Mouse (Mus musculus): ENCODE results near the gene Elobl. TPM values are rescaled to one million over a fixed set of nuclear protein-coding genes. Genes with fewer than 3 reads are reported as not detected.

The Elobl gene
- not detected in 2 replicates for polyA plus RNA-seq (2012; ENCODE audit: low replicate concordance)

DNA sequence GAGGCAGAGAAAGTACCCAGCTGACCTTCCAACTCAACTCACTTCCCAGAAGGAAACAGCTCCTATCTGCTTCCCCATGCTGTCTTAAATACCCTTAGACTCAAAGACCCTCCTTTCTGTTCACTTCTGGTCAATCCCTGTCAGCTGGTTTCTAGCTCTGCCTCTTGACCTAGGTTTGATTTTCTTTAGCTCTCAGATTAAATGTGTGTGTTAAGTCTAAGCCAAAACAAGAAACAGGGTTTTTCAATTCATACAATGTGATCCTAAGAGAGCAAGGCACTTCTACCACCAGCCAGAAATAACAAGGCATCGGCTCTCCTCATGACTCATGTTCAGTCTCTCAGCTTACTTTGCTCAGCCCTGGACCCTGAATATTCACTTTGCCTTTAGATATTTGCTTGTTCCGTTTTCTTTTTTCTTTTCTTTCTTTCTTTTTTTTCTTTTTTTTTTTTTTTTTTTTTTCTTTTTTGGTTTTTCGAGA, at the start of gene Elobl:
Gene Elobl (minus strand): TSS at position 51 of the 481 bp plus-strand sequence.

DNA sequence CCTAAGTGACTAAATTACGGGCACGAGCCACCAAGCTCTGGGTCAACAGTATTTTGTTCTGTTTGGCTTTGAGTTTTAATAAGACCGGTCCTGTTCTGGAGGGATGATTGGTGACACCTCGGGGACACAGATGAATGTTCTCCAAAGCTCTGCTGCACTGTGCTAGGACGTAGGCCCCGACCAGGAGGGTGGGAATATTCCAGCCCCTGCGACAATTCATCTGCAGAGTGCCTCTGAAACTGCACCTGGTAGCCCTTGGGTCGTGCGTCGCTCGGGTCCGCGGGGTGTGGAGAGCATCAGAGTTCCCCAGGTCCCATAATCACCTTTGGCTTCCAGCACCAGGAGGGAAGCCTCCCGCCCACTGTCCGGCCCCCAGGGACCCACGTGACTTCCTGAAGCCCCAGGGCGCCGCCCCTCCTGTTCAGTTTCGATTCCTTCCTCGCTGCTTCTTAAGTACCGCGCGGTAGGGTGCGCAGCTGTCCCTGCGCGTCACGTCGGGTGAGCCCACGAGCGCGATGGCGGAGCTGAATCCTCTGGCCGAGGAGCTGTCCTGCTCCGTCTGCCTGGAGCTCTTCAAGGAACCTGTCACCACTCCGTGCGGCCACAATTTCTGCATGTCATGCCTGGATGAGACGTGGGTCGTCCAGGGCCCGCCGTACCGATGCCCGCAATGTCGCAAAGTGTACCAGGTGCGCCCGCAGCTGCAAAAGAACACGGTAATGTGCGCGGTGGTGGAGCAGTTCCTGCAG, 32.4 kb upstream of the Elobl start, which contains the start of gene Trim25:
Gene Trim25 (plus strand): TSS at position 403 of the 749 bp plus-strand sequence.

DNA sequence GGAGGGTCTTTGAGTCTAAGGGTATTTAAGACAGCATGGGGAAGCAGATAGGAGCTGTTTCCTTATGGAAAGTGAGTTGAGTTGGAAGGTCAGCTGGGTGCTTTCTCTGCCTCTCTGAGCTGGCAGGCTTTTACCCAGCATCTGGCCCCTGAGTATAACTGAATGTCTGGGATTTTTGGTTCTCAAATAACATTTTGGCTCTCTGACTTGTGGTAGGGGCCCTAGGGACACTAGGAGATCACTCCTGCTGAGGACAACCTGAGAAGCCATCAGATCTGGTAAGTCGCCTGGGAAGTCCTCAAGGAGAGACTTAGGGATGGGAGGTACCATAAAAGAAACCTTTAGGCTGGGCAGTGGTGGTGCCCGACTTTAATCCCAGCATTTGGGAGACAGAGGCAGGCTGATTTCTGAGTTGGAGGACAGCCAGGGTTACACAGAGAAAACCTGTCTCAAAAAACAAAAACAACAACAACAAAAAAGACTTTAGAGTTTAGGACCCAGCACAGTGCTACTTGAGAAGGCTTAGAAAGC, 3.5 kb upstream of the Elobl start, which contains the start of gene Coil:
Gene Coil (plus strand): TSS at position 51 of the 531 bp plus-strand sequence.

DNA sequence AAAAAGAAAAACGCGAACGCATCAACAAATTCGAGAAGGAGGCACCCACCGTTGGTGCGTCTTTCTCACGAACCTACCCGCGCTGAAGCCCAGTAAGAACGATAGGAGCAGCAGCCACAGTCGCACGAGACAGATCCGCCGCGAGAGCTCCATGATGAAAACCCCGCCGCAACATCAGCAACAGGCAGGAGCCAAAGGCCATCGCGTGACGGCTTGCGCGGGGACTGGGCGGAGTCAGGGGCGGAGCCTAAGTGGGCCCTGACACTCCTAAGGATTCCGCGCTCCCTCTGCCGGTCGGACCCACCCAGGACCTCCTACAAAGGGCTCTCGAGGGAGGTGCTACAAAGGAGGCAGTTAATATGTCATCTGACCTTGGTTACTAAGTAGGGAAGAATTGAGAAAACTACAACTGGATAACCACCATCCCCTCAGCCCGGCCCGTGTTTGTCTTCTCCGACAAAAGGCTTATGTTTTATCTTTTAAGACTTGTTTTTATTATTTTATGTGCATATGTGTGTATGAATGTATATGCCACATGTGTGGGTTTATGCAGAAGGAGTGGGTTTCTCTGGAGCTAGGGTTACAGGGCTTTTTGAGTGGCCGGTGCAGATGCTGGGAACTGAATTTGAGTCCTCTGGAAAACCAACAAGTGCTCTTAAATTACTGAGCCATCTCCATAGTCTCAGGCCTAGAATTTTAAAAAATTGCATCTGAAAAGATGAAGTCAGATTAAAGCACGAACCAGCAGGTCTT, 11.3 kb downstream of the Elobl start, which contains the start of gene Scpep1:
Gene Scpep1 (minus strand): TSS at position 249 of the 753 bp plus-strand sequence.

Other genes starting within 250 kb of the Elobl start
- 8.5 and 8.6 TPM in 2 replicates for gene Msi2, start 248.4 kb downstream of the Elobl start, polyA plus RNA-seq (2012; ENCODE audit: low replicate concordance)
- gene Akap1, start 102.3 kb downstream of the Elobl start, polyA plus RNA-seq (2012; ENCODE audit: low replicate concordance): 5.7 and 11.4 TPM in 2 replicates
- 1.1 and 4.7 TPM in 2 replicates for gene Scpep1, start 11.5 kb downstream of the Elobl start, polyA plus RNA-seq (2012; ENCODE audit: low replicate concordance)
- 5.8 and 10.8 TPM in 2 replicates for gene Coil, start 3.3 kb upstream of the Elobl start, polyA plus RNA-seq (2012; ENCODE audit: low replicate concordance)
- 65.6 and 75.5 TPM in 2 replicates for gene Trim25, start 32.4 kb upstream of the Elobl start, polyA plus RNA-seq (2012; ENCODE audit: low replicate concordance)
- 0.60 and 1.5 TPM in 2 replicates for gene Dgke, start 99.9 kb upstream of the Elobl start, polyA plus RNA-seq (2012; ENCODE audit: low replicate concordance)
- not detected in 2 replicates for gene Gm525, start 106.9 kb upstream of the Elobl start, polyA plus RNA-seq (2012; ENCODE audit: low replicate concordance)

Measured in leukemia stem cell, adult 10-12 weeks (primary cell).